Mouse (Mus musculus) erythroblast, embryonic 14.5 days (primary cell): ENCODE data around the gene Zbtb14.

Source experiments
- GATA1 ChIP-seq: IDR thresholded peaks from 2 replicates; pipeline ENCODE4 v1.6.1; 2012; ENCODE audit warnings: low read length, inconsistent platforms, mixed read lengths
- TAL1 ChIP-seq: IDR thresholded peaks from 3 replicates; pipeline ENCODE4 v1.6.1; 2012; ENCODE audit warnings: low read length, inconsistent platforms, mixed read lengths

DNA sequence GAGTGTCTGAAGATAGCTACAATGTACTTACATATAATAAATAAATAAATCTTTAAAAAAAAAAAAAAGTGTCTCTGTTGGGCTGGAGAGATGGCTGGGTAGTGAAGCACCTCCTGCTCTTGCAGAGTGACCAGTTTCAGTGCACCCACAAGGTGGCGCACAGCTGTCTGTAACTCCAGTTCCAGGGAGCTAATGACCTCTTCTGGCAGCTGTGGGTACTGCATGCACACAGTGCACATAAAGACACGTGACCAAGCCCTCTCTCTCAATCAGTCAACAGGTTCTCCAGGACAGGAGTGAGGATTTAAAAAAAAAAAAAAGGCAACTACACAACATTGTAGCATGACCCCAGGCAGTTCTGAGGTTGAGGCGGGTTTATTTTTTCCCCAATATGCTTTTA, 17.8 kb upstream of the Zbtb14 start:
- TF ChIP-seq TAL1 (no peak), GATA1 (no peak)
